Mouse (Mus musculus): ENCODE measurements around the gene Lilra6. TPM values are rescaled to one million over a fixed set of nuclear protein-coding genes. Genes with fewer than 3 reads are reported as not detected.
"Not testable (repeated sequence)": the region's sequence is repeated elsewhere in the genome, so short reads cannot be mapped to it uniquely, and the experiment has no call there.

The Lilra6 gene
- total RNA-seq (2021): not detected
- long read RNA-seq, experiment 1: 0 reads
- long read RNA-seq, experiment 2: 0 reads

DNA sequence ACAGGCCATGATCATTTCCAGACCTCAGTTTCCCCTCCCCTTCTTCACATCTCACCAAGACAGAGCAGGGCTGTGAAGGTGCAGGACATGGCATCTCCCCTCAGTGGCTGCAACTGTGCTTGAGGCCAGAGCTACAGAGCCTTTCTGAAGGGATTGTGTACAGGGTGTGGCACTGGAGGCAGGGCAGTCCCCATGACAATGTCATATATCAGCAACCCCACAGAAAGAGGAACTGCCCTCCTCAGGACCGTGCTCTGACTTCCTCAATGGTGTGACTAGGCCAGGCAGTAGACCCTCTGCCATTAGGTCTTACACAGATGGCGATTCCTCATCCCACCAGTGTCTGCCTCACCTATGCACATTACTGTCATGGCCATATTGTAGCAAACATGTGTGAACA lies at the start of gene Lilra6:
Gene Lilra6 (minus strand): TSS at position 117 of the 400 bp plus-strand sequence.
- H3K4me3 ChIP-seq; DNase-seq (ENCODE audit: extremely low spot score in 1 of 2, low spot score in 2 of 2); intact Hi-C loops (cut with DNase I); H3K27ac ChIP-seq: not testable (repeated sequence)

DNA sequence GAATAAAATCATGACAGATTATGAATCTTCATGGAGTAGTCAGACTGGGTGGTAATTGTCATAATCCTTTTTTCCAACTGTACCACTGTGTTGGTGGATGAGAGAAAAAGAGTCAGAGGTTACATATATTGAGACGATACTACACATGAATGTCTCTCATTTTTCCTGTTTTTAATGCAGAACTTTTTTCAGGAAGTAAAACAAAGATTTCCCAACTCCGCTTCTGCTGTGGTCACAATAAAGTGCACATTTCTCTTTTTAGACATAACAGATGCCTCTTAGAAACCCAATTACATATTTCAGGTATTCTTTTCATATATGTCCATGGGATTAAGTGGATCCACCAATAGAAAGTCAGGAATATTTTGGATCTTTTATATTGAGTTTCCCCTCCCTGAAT lies 46.7 kb upstream of the Lilra6 start:
- intact Hi-C loops (cut with DNase I): no loop called here
- no peak for DNase-seq (ENCODE audit: extremely low spot score in 1 of 2, low spot score in 2 of 2)
- H3K27ac ChIP-seq: no peak overlapping the region
- no peak overlapping the region for H3K4me3 ChIP-seq
- TF ChIP-seq CTCF (IDR thresholded peaks at IDR 0.05): no peak

DNA sequence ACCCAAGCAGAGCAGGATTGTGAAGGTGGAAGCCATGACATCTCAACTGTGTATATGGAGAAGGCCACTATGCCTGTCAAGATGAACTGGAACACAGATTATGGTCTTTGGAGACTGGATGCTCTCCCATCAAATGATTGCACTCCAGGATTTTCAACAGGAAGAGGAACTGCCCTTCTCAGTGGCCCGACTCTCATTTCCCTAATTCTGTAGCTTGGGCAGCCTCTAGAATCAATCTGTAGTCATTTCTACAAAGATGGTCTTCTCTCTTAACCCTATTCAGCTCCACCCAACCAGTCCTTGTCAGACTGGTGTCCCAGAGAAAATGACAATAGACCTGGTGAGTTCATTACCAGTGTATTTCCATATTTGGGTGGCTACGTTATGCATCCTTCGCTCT lies 42.1 kb upstream of the Lilra6 start:
- Histone ChIP-seq H3K4me3 (no peak overlapping the region), H3K27ac (no peak overlapping the region)
- intact Hi-C loops (cut with DNase I): no loop called here
- no peak for TF ChIP-seq CTCF (IDR thresholded peaks at IDR 0.05)
- no peak for DNase-seq (ENCODE audit: extremely low spot score in 1 of 2, low spot score in 2 of 2)

DNA sequence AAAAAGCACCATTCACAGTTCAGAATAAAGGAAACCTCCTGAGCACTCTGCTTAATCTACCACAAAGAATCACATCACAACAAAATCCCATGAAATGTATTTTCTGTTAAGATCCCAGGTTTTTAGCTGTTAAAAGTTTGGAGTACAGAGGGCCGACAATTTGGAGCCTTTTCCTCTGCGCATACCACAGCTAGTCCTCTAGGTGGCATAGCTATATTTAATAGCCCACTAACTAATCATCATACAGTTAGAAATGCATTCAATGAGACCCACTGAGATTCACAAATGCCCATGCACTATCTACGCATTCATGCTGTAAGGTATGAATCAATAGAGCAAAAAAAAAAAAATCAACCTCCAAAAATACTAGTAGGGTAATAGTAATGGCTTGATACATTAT lies 33.9 kb upstream of the Lilra6 start:
- no peak overlapping the region for H3K4me3 ChIP-seq
- no peak overlapping the region for H3K27ac ChIP-seq
- TF ChIP-seq CTCF (IDR thresholded peaks at IDR 0.05): peak; percentile 18
- intact Hi-C loops (cut with DNase I): no loop called here
- no peak for DNase-seq (ENCODE audit: extremely low spot score in 1 of 2, low spot score in 2 of 2)

DNA sequence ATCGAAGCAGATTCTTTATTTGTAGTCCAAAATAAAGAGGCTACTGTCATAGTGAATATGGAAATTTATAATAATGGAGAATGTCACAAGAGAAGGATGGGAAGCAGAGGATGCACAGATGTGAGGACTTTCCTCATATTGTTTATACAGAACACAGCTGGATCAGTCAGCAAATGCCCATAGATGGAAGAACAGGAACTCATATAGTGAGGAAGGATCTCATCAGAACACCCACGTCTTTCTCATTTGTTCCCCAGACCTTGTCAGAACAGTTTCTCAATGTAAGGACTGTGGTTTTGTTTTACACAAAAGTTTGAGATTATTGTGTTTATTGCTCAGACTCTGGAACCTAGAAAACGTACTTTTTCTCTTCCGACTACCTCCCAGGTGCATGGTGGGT lies 32.9 kb upstream of the Lilra6 start:
- H3K27ac ChIP-seq: no peak overlapping the region
- no peak overlapping the region for H3K4me3 ChIP-seq
- intact Hi-C loops (cut with DNase I): no loop called here
- TF ChIP-seq CTCF (IDR thresholded peaks at IDR 0.05): no peak
- no peak for DNase-seq (ENCODE audit: extremely low spot score in 1 of 2, low spot score in 2 of 2)

DNA sequence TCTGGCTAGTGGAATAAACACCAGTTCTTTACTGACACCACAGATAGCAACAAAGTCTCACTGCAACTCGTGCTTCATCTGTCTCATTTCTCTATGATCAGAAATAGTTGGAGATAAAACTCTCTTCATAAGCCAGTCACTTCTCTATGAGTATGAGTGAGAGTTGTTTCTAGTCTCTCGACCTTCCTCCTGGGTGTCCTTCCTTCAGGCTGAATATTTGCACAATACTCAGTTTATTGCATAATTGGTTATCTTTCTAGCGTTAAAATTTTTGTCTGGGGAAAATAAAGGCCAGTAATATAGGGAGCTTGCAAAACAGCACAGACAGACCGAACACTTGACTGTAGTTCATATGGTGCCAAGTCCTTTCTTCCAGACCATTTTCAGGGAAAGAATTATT lies 30.8 kb upstream of the Lilra6 start:
- TF ChIP-seq CTCF (IDR thresholded peaks at IDR 0.05): no peak
- no peak for DNase-seq (ENCODE audit: extremely low spot score in 1 of 2, low spot score in 2 of 2)
- H3K4me3 ChIP-seq: no peak overlapping the region
- intact Hi-C loops (cut with DNase I): no loop called here
- H3K27ac ChIP-seq: no peak overlapping the region

DNA sequence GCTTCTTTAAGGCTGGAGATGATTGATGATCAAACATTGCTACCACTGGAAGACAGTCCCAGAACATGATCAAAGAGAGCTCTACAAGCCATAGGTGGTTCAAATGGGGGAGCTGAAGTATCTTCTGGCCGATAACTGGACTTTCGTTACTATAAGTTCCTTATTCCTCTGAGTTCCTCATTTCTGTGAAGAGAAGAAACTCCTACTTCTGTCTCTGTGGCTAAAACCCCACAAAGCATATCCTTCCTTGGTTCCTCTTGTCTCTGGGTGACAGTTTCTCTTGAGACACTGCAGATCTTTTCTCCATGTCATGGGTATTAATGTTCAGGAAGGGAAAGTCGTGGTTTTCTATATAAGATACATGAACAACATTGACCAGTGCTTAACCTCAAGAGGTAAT lies 25.6 kb upstream of the Lilra6 start:
- intact Hi-C loops (cut with DNase I): no loop called here
- H3K4me3 ChIP-seq: no peak overlapping the region
- DNase-seq (ENCODE audit: extremely low spot score in 1 of 2, low spot score in 2 of 2): no peak
- H3K27ac ChIP-seq: no peak overlapping the region
- no peak for TF ChIP-seq CTCF (IDR thresholded peaks at IDR 0.05)

DNA sequence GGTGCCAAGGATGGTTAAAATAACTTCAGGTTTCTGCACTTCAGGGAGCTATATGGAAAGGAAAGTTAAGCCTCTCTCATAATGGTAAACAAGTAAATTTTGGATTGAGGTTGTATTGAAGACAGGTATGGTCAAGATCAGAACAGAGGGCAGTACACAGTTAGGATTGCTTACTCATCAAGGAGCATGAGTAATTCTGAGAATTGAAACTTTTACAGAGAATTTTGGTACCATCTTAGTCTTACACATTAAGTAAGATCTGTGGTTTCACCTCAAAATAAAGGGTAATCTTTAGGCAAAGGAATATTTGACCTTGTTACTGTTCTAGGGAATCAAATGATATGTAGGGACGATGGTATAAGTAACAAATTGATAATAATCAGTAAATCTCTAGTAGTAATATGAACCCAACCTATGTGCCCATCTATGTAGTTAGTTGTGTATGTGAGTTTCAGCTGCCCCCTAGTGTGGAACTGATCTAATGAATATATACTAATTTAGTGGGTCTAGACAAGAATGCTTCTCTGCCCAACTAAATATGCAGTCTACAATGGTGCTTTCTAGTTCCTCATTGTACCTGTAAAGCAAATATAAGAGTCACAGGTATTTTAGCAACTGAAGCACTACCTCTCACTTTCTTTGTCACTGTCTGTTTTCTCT lies 24.7 kb upstream of the Lilra6 start:
- H3K27ac ChIP-seq: no peak overlapping the region
- DNase-seq (ENCODE audit: extremely low spot score in 1 of 2, low spot score in 2 of 2): no peak
- TF ChIP-seq CTCF (IDR thresholded peaks at IDR 0.05): no peak
- no peak overlapping the region for H3K4me3 ChIP-seq
- intact Hi-C loops (cut with DNase I): no loop called here

DNA sequence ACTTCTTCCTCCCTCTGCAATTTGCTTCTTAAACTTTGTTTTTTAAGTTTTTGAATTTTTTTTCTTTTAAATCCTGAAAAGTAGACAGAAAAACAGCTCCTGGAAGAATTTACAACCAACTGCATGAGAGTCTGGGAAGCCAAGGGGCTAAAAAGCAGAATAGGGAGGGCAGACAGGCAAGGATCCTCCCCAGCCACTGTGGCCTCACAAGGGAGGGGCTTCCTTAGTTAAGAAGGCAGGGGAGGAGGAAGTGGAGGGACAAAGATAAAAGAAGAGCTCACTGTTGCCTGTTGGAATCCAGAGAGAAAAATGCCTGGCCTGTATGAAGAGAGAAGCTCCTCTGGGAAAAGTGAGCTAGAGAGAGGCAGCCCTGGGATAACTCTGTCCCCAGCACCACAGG lies 20.2 kb upstream of the Lilra6 start:
- DNase-seq (ENCODE audit: extremely low spot score in 1 of 2, low spot score in 2 of 2); H3K4me3 ChIP-seq; intact Hi-C loops (cut with DNase I); H3K27ac ChIP-seq: not testable (repeated sequence)

DNA sequence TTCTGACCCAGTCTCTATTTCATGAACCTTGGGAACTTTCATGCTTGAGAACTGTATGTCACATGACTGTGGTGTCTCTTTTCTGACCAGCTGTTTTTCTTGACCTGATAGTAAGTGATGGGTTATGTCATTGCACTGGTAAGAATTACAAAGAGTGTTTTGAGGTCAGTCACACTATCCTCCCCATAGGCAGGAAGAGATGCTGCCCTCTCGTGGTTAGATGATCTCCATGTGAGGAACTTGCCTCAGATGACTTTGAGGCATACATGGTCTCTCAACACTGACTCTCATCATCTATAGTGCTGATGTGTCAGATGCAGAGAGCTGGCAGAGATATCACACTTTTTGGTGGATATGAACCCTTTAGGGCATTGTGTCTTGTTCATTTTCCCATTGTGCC lies 11.6 kb downstream of the Lilra6 start:
- intact Hi-C loops (cut with DNase I): no loop called here
- Histone ChIP-seq H3K4me3 (no peak overlapping the region), H3K27ac (no peak overlapping the region)
- TF ChIP-seq CTCF (IDR thresholded peaks at IDR 0.05): no peak; the same call in none of the 2 replicates
- DNase-seq (ENCODE audit: extremely low spot score in 1 of 2, low spot score in 2 of 2): no peak

DNA sequence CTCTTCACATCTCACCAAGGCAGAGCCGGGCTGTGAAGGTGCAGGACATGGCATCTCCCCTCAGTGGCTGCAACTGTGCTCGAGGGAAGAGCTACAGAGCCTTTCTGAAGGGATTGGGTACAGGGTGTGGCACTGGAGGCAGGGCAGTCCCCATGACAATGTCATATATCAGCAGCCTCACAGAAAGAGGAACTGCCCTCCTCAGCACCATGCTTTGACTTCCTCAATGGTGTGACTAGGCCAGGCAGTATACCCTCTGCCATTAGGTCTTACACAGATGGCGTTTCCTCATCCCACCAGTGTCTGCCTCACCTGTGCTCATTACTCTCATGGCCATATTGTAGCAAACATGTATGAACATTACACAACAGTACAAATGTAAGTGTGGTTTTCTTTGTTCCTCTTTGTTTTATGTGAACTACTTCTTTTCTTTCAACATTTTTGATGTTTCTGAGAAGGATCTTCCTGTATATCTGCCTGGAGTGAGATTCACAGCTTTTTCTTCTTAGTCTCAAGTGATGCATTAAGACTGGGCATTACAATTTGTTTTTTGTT lies 17.2 kb downstream of the Lilra6 start, which contains the start of gene Gm14548:
Gene Gm14548 (minus strand): TSS at position 85 of the 555 bp plus-strand sequence.
- H3K4me3 ChIP-seq; H3K27ac ChIP-seq; DNase-seq (ENCODE audit: extremely low spot score in 1 of 2, low spot score in 2 of 2); intact Hi-C loops (cut with DNase I): not testable (repeated sequence)

DNA sequence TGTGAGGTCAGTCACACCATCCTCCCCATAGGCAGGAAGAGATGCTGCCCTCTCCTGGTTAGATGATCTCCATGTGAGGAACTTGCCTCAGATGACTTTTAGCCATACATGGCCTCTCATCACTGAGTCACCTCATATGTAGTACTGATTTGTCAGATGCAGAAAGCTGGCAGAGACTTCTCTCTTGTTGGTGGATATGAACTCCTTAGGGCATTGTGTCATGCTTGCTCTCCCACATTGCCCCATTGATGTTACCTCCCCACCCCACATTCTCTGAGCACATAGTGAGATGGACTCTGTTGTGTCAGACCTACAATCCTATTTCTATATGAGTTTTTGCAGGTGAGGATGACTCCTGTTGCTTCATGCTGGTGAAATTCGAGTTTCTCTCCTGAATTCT lies 40.3 kb downstream of the Lilra6 start:
- DNase-seq (ENCODE audit: extremely low spot score in 1 of 2, low spot score in 2 of 2); H3K4me3 ChIP-seq; H3K27ac ChIP-seq; intact Hi-C loops (cut with DNase I): not testable (repeated sequence)

Other genes starting within 250 kb of the Lilra6 start
- 1 to 10 TPM; 5.4 to 6.1 TPM for gene Leng1, start 249.7 kb downstream of the Lilra6 start, total RNA-seq (2021)
- 10 to 100 TPM in 1 of 2 experiments, 1 to 10 TPM in 1; 7.4 to 14.6 TPM for gene Tmc4, start 237.9 kb downstream of the Lilra6 start, total RNA-seq (2021)
- 10 to 100 TPM; 77.0 to 79.0 TPM for gene Tsen34, start 222.6 kb downstream of the Lilra6 start, total RNA-seq (2021)
- 100 to 1,000 TPM; 235 to 238 TPM for gene Mboat7, start 222.0 kb downstream of the Lilra6 start, total RNA-seq (2021)
- gene Rps9, start 211.5 kb downstream of the Lilra6 start, total RNA-seq (2021): 100 to 1,000 TPM; 325 to 326 TPM
- under 1 TPM; 0.16 to 0.25 TPM for gene Pirb, start 195.1 kb downstream of the Lilra6 start, total RNA-seq (2021)
- gene Gm15448, start 89.8 kb downstream of the Lilra6 start, total RNA-seq (2021): not detected
- not detected for gene Pira2, start 70.5 kb downstream of the Lilra6 start, total RNA-seq (2021)
- gene Gm14548, start 17.4 kb downstream of the Lilra6 start, total RNA-seq (2021): not detected
- gene Lair1, start 147.7 kb upstream of the Lilra6 start, total RNA-seq (2021): 1 to 10 TPM; 5.5 to 8.9 TPM
- 100 to 1,000 TPM; 667 to 745 TPM for gene Ttyh1, start 203.9 kb upstream of the Lilra6 start, total RNA-seq (2021)
- gene Leng8, start 221.5 kb upstream of the Lilra6 start, total RNA-seq (2021): 100 to 1,000 TPM; 178 to 184 TPM
- gene Leng9, start 234.9 kb upstream of the Lilra6 start, total RNA-seq (2021): 1 to 10 TPM; 6.2 to 6.9 TPM
- gene Cdc42ep5, start 249.4 kb upstream of the Lilra6 start, total RNA-seq (2021): 1 to 10 TPM; 1.4 to 1.6 TPM

Data from left cerebral cortex, adult 2 months (tissue).